Mouse (Mus musculus) heart, embryonic 14.5 days (tissue): ENCODE data around the gene Fam187a. TPM values are rescaled to one million over a fixed set of nuclear protein-coding genes. Genes with fewer than 3 reads are reported as not detected.

ENCODE experiments used
- polyA plus RNA-seq: library from polyadenylated mRNA; unstranded; fragments of >200 nt; fragmentation: Nextera tagmentation; extraction: Ambion mirVana; gene quantifications from 2 replicates; pipeline ENCODE4 v1.2.1, GENCODE M21; 2014

The Fam187a gene
- polyA plus RNA-seq, 1 experiment from 2014 or later = not detected

Other genes with a start within 250 kb of the Fam187a start
- 1.1 TPM in 2 replicates for gene Meioc, start 221.5 kb upstream of the Fam187a start, polyA plus RNA-seq
- gene Ccdc43, start 187.4 kb upstream of the Fam187a start, polyA plus RNA-seq = 31.9 and 36.1 TPM in 2 replicates
- gene Adam11, start 123.7 kb upstream of the Fam187a start, polyA plus RNA-seq = 5.9 and 7.3 TPM in 2 replicates
- 53.8 and 54.9 TPM in 2 replicates for gene Gjc1, start 65.5 kb upstream of the Fam187a start, polyA plus RNA-seq
- gene Higd1b, start 49.3 kb upstream of the Fam187a start, polyA plus RNA-seq = 0.61 and 0.67 TPM in 2 replicates
- gene Eftud2, start 4.2 kb upstream of the Fam187a start, polyA plus RNA-seq = 100 and 103 TPM in 2 replicates
- gene Ccdc103, start 4.0 kb upstream of the Fam187a start, polyA plus RNA-seq = 0.70 and 0.71 TPM in 2 replicates
- gene Gfap, start 15.7 kb downstream of the Fam187a start, polyA plus RNA-seq = 0.15 TPM in 1 of 2 replicates, not detected in the other
- 4.2 and 4.7 TPM in 2 replicates for gene Kif18b, start 40.0 kb downstream of the Fam187a start, polyA plus RNA-seq
- gene C1ql1, start 61.5 kb downstream of the Fam187a start, polyA plus RNA-seq = 0.71 and 1.5 TPM in 2 replicates
- gene Nmt1, start 143.0 kb downstream of the Fam187a start, polyA plus RNA-seq = 47.8 and 51.7 TPM in 2 replicates
- 93.8 and 99.4 TPM in 2 replicates for gene Dcakd, start 143.2 kb downstream of the Fam187a start, polyA plus RNA-seq
- gene Plcd3, start 216.5 kb downstream of the Fam187a start, polyA plus RNA-seq = 6.9 and 7.4 TPM in 2 replicates
- gene Acbd4, start 216.5 kb downstream of the Fam187a start, polyA plus RNA-seq = 13.3 TPM in 2 replicates
- gene Hexim1, start 231.1 kb downstream of the Fam187a start, polyA plus RNA-seq = 3.4 and 3.7 TPM in 2 replicates
- gene Hexim2, start 247.3 kb downstream of the Fam187a start, polyA plus RNA-seq = 4.1 and 4.6 TPM in 2 replicates